Mouse (Mus musculus) kidney, adult 2 months (tissue): ENCODE data around the gene Rgs17. TPM values are rescaled to one million over a fixed set of nuclear protein-coding genes. Genes with fewer than 3 reads are reported as not detected.

ENCODE experiments used
- DNase-seq: peaks from one replicate; pipeline ENCODE4 v3.0.0; 2021
- H3K27ac ChIP-seq: fragments of 200-500 bp; 2 replicates; pipeline ENCODE4 v1.5.1; 2012; ENCODE audit warnings: low read depth, low read length, control low read depth, inconsistent platforms; ENCODE audit not compliant: insufficient read depth
- H3K27me3 ChIP-seq: fragments of 200-500 bp; replicated peaks from 2 replicates; pipeline ENCODE4 v1.6.1; 2012; ENCODE audit warnings: mild to moderate bottlenecking, moderate library complexity, low read length, inconsistent platforms; ENCODE audit not compliant: control insufficient read depth, insufficient read depth
- H3K36me3 ChIP-seq: fragments of 200-500 bp; 2 replicates; pipeline ENCODE4 v1.6.1; 2012; ENCODE audit warnings: mild to moderate bottlenecking, moderate library complexity, low read length, inconsistent platforms; ENCODE audit not compliant: control insufficient read depth, insufficient read depth
- H3K4me1 ChIP-seq: fragments of 200-500 bp; 2 replicates; pipeline ENCODE4 v1.6.1; 2011; ENCODE audit warnings: low read length; ENCODE audit not compliant: control insufficient read depth, insufficient read depth
- H3K4me3 ChIP-seq: fragments of 200-500 bp; 2 replicates; pipeline ENCODE4 v1.5.1; 2011; ENCODE audit warnings: mild to moderate bottlenecking, low read depth, low read length, control low read depth; ENCODE audit not compliant: insufficient read depth
- CTCF ChIP-seq: fragments of 200-500 bp; conservative IDR thresholded peaks from 2 replicates; pipeline ENCODE4 v1.5.1; 2011; ENCODE audit warnings: low read depth, mild to moderate bottlenecking, control low read depth, low read length, moderate library complexity, mixed read lengths; ENCODE audit not compliant: insufficient read depth, insufficient read length
- POLR2A ChIP-seq: fragments of 200-500 bp; IDR thresholded peaks from one replicate; pipeline ENCODE4 v1.6.1; 2011; ENCODE audit warnings: low read depth, low read length, control low read depth
- WGBS: fragments of 180-500 bp; shearing (Covaris S2); methylation state at CpG from one replicate; pipeline ENCODE4 v1.1.7; 2018; 5-methylcytosine and 5-hydroxymethylcytosine counted together
- polyA plus RNA-seq: library from polyadenylated mRNA; depleted of rRNA; stranded (reverse); fragments of >200 nt; gene quantifications from 2 replicates; pipeline ENCODE4 v1.2.3, GENCODE M21; 2012

Gene Rgs17
- polyA plus RNA-seq, 1 experiment = 0.05 TPM

- Histone ChIP-seq H3K4me1 (peaks cover 9% of the 10 kb centered on the region; the same call in 1 of the 2 replicates), H3K27me3 (no peaks in the 10 kb centered on the region), H3K36me3 (no peaks in the 10 kb centered on the region), H3K27ac (no peak overlapping the region), H3K4me3 (no peak overlapping the region)
- 70% methylated on average over 6 of the region's 6 CpGs for WGBS
- TF ChIP-seq POLR2A = no peak
- TF ChIP-seq CTCF = no peak
- DNase-seq = no peak
Measured at GRCm38 (mm10) chr10:5826336-5827025, 95.7 kb downstream of the Rgs17 start.

- TF ChIP-seq POLR2A = no peak
- 0 out of 2 replicates have a peak, but pooled peaks have one; percentile 8 for TF ChIP-seq CTCF
- peak overlapping the region; percentile 90 for H3K27ac ChIP-seq
- peak overlapping the region; percentile 49 for H3K4me3 ChIP-seq
- DNase-seq = peak; percentile 84
- H3K36me3 ChIP-seq = no peaks in the 10 kb centered on the region
- H3K27me3 ChIP-seq = no peaks in the 10 kb centered on the region
- 2% methylated on average over 3 of the region's 3 CpGs for WGBS
- H3K4me1 ChIP-seq = peaks cover 9% of the 10 kb centered on the region; the same call in 1 of the 2 replicates
Measured at GRCm38 (mm10) chr10:5824779-5825178, 97.4 kb downstream of the Rgs17 start.

- TF ChIP-seq POLR2A = no peak
- no peak for TF ChIP-seq CTCF
- Histone ChIP-seq H3K27ac (peak within 1 kb of the TSS; percentile 91), H3K4me1 (peaks cover 9% of the 10 kb centered on the region; the same call in 1 of the 2 replicates), H3K27me3 (no peaks in the 10 kb centered on the region), H3K36me3 (no peaks in the 10 kb centered on the region), H3K4me3 (peak within 1 kb of the TSS; percentile 95)
- under 1% methylated on average over 47 of the region's 47 CpGs for WGBS
- DNase-seq = peak; percentile 99
Measured at GRCm38 (mm10) chr10:5823740-5824491, 98.3 kb downstream of the Rgs17 start, which contains the start of gene Mtrf1l. Gene Mtrf1l, minus strand, starts transcription at chr10:5823910.

GRCm38 (mm10) chr10:5823291-5823739 lies 98.9 kb downstream of the Rgs17 start:
- WGBS = under 1% methylated on average over 37 of the region's 37 CpGs

GRCm38 (mm10) chr10:5818772-5819171 lies 103.4 kb downstream of the Rgs17 start:
- DNase-seq = no peak
- H3K36me3 ChIP-seq = peaks cover 17% of the 10 kb centered on the region
- WGBS = 91% methylated on average over 3 of the region's 3 CpGs
- H3K4me3 ChIP-seq = no peak overlapping the region
- TF ChIP-seq POLR2A (no peak), CTCF (no peak)
- no peak overlapping the region for H3K27ac ChIP-seq
- H3K27me3 ChIP-seq = no peaks in the 10 kb centered on the region
- H3K4me1 ChIP-seq = peaks cover 9% of the 10 kb centered on the region; the same call in 1 of the 2 replicates

More at GRCm38 (mm10) chr10:5823291-5823739, 98.9 kb downstream of the Rgs17 start:
- peak overlapping the region; percentile 95 for H3K4me3 ChIP-seq
- H3K36me3 ChIP-seq = no peaks in the 10 kb centered on the region
- DNase-seq = no peak
- no peak for TF ChIP-seq POLR2A
- no peak for TF ChIP-seq CTCF
- H3K27me3 ChIP-seq = no peaks in the 10 kb centered on the region
- peaks cover 9% of the 10 kb centered on the region; the same call in 1 of the 2 replicates for H3K4me1 ChIP-seq
- peak overlapping the region; percentile 78 for H3K27ac ChIP-seq

- Histone ChIP-seq H3K4me3 (no peak overlapping the region), H3K4me1 (no peaks in the 10 kb centered on the region), H3K36me3 (peaks cover 23% of the 10 kb centered on the region), H3K27me3 (no peaks in the 10 kb centered on the region), H3K27ac (no peak overlapping the region)
- no peak for DNase-seq
- 100% methylated on average over 2 of the region's 2 CpGs for WGBS
- TF ChIP-seq POLR2A (no peak), CTCF (no peak)
Measured at GRCm38 (mm10) chr10:5815968-5816367, 106.2 kb downstream of the Rgs17 start.

GRCm38 (mm10) chr10:5813724-5814123 lies 108.5 kb downstream of the Rgs17 start:
- Histone ChIP-seq H3K27me3 (no peaks in the 10 kb centered on the region), H3K27ac (no peak overlapping the region), H3K36me3 (peaks cover 23% of the 10 kb centered on the region), H3K4me1 (no peaks in the 10 kb centered on the region), H3K4me3 (no peak overlapping the region)
- 89% methylated on average over 11 of the region's 11 CpGs for WGBS
- DNase-seq = no peak
- TF ChIP-seq CTCF = no peak
- no peak for TF ChIP-seq POLR2A
